Mouse (Mus musculus) stomach, embryonic 15.5 days (tissue): ENCODE results near the gene Olfr1358. TPM values are rescaled to one million over a fixed set of nuclear protein-coding genes. Genes with fewer than 3 reads are reported as not detected.
"Not testable (repeated sequence)": the region's sequence is repeated elsewhere in the genome, so short reads cannot be mapped to it uniquely, and the experiment has no call there.

Experiments used
- ATAC-seq: fragments of 200-750 bp; cut with Nextera tagmentation; 2 replicates; pipeline ENCODE4 v1.8.0; 2017; ENCODE audit warnings: low read depth, moderate number of reproducible peaks, moderate TSS enrichment; ENCODE audit not compliant: insufficient read depth, low FRiP score
- H3K27ac ChIP-seq: fragments of 300-500 bp; sonication (generic); 2 replicates; pipeline ENCODE4 v1.5.1; 2015; ENCODE audit warnings: mild to moderate bottlenecking, inconsistent platforms
- H3K27me3 ChIP-seq: fragments of 300-500 bp; sonication (generic); replicated peaks from 2 replicates; pipeline ENCODE4 v1.6.1; 2015; ENCODE audit warnings: inconsistent platforms
- H3K36me3 ChIP-seq: fragments of 300-500 bp; sonication (generic); 2 replicates; pipeline ENCODE4 v1.6.1; 2015; ENCODE audit warnings: inconsistent platforms
- H3K4me1 ChIP-seq: fragments of 300-500 bp; sonication (generic); 2 replicates; pipeline ENCODE4 v1.6.1; 2015; ENCODE audit warnings: inconsistent platforms
- H3K4me2 ChIP-seq: fragments of 300-500 bp; sonication (generic); 2 replicates; pipeline ENCODE4 v1.6.1; 2015; ENCODE audit warnings: mild to moderate bottlenecking, inconsistent platforms
- H3K4me3 ChIP-seq: fragments of 300-500 bp; sonication (generic); replicated peaks from 2 replicates; pipeline ENCODE4 v1.5.1; 2015; ENCODE audit warnings: inconsistent platforms
- H3K9ac ChIP-seq: fragments of 300-500 bp; sonication (generic); 2 replicates; pipeline ENCODE4 v1.6.1; 2015; ENCODE audit warnings: inconsistent platforms
- H3K9me3 ChIP-seq: fragments of 300-500 bp; sonication (generic); 2 replicates; pipeline ENCODE4 v1.6.1; 2016; ENCODE audit warnings: inconsistent platforms
- WGBS: fragments of 180-500 bp; shearing (Covaris S2); methylation state at CpG from one replicate; pipeline ENCODE4 v1.1.7; 2015; 5-methylcytosine and 5-hydroxymethylcytosine counted together
- polyA plus RNA-seq: library from polyadenylated mRNA; unstranded; fragments of >200 nt; fragmentation: Nextera tagmentation; extraction: Ambion mirVana; gene quantifications from 2 replicates; pipeline ENCODE4 v1.2.1, GENCODE M21; 2015

The Olfr1358 gene
- not detected in 2 replicates for polyA plus RNA-seq

GRCm38 (mm10) chr10:78517128-78517527 lies at the start of gene Olfr1358:
Gene Olfr1358 (plus strand): TSS chr10:78517428.
- no peak for ATAC-seq
- Histone ChIP-seq H3K4me1 (no peaks in the 10 kb centered on the region), H3K4me3 (no peak within 1 kb of the TSS)

GRCm38 (mm10) chr10:78467761-78468310 lies 49.4 kb upstream of the Olfr1358 start:
- ATAC-seq: no peak
- Histone ChIP-seq H3K9me3 (no peaks in the 10 kb centered on the region), H3K27ac (no peak overlapping the region), H3K9ac (no peak overlapping the region), H3K4me2 (no peak overlapping the region), H3K27me3 (no peaks in the 10 kb centered on the region), H3K4me1 (peaks cover 12% of the 10 kb centered on the region; the same call in 1 of the 2 replicates), H3K36me3 (no peaks in the 10 kb centered on the region), H3K4me3 (no peak overlapping the region)
- WGBS: 34% methylated on average over 2 of the region's 2 CpGs

More at GRCm38 (mm10) chr10:78517128-78517527, at the start of gene Olfr1358:
- no peaks in the 10 kb centered on the region for H3K27me3 ChIP-seq
- H3K9ac ChIP-seq: no peak within 1 kb of the TSS
- no peaks in the 10 kb centered on the region for H3K9me3 ChIP-seq
- no peak within 1 kb of the TSS for H3K4me2 ChIP-seq
- H3K27ac ChIP-seq: no peak within 1 kb of the TSS
- H3K36me3 ChIP-seq: no peaks in the 10 kb centered on the region

- Histone ChIP-seq H3K27me3 (no peaks in the 10 kb centered on the region), H3K36me3 (no peaks in the 10 kb centered on the region), H3K4me2 (peak overlapping the region; percentile 21; the same call in 1 of the 2 replicates), H3K9ac (no peak overlapping the region), H3K4me3 (no peak overlapping the region), H3K27ac (peak overlapping the region; percentile 28; the same call in 1 of the 2 replicates), H3K9me3 (no peaks in the 10 kb centered on the region), H3K4me1 (no peaks in the 10 kb centered on the region)
- WGBS: 44% methylated on average over 15 of the region's 15 CpGs
- peak; percentile 35; the same call in 1 of the 2 replicates for ATAC-seq
These were observed 46.5 kb upstream of the Olfr1358 start for GRCm38 (mm10) chr10:78470582-78471313.

- H3K4me1 ChIP-seq: no peaks in the 10 kb centered on the region
- H3K4me3 ChIP-seq: no peak overlapping the region
- no peak for ATAC-seq
- H3K9me3 ChIP-seq: no peaks in the 10 kb centered on the region
- WGBS: 74% methylated on average over 3 of the region's 3 CpGs
- H3K27ac ChIP-seq: no peak overlapping the region
- no peak overlapping the region for H3K9ac ChIP-seq
- no peak overlapping the region for H3K4me2 ChIP-seq
- no peaks in the 10 kb centered on the region for H3K27me3 ChIP-seq
- H3K36me3 ChIP-seq: no peaks in the 10 kb centered on the region
These were observed 45.2 kb upstream of the Olfr1358 start for GRCm38 (mm10) chr10:78472046-78472445.

- Histone ChIP-seq H3K36me3 (no peaks in the 10 kb centered on the region), H3K4me2 (no peak overlapping the region), H3K4me3 (no peak overlapping the region), H3K4me1 (no peaks in the 10 kb centered on the region), H3K9ac (no peak overlapping the region), H3K27ac (no peak overlapping the region), H3K9me3 (no peaks in the 10 kb centered on the region), H3K27me3 (no peaks in the 10 kb centered on the region)
- 63% methylated on average over 5 of the region's 5 CpGs for WGBS
- no peak for ATAC-seq
These were observed 43.8 kb upstream of the Olfr1358 start for GRCm38 (mm10) chr10:78473434-78473833.

- no peaks in the 10 kb centered on the region for H3K27me3 ChIP-seq
- H3K4me2 ChIP-seq: no peak overlapping the region
- WGBS: 64% methylated on average over 8 of the region's 8 CpGs
- no peaks in the 10 kb centered on the region for H3K9me3 ChIP-seq
- no peaks in the 10 kb centered on the region for H3K4me1 ChIP-seq
- H3K4me3 ChIP-seq: no peak overlapping the region
- no peaks in the 10 kb centered on the region for H3K36me3 ChIP-seq
- H3K9ac ChIP-seq: no peak overlapping the region
- no peak overlapping the region for H3K27ac ChIP-seq
- no peak for ATAC-seq
These were observed 42.5 kb upstream of the Olfr1358 start for GRCm38 (mm10) chr10:78474759-78475158.

- 56% methylated on average over 4 of the region's 4 CpGs for WGBS
- Histone ChIP-seq H3K4me1 (0 out of 2 replicates have a peak, but pooled peaks cover 5% of the 10 kb centered on the region), H3K9ac (no peak overlapping the region), H3K36me3 (no peaks in the 10 kb centered on the region), H3K4me2 (no peak overlapping the region), H3K27me3 (no peaks in the 10 kb centered on the region), H3K27ac (no peak overlapping the region), H3K4me3 (no peak overlapping the region), H3K9me3 (no peaks in the 10 kb centered on the region)
- no peak for ATAC-seq
These were observed 40.4 kb upstream of the Olfr1358 start for GRCm38 (mm10) chr10:78476821-78477220.

- peak overlapping the region; percentile 52 for H3K4me3 ChIP-seq
- no peaks in the 10 kb centered on the region for H3K27me3 ChIP-seq
- no peak overlapping the region for H3K27ac ChIP-seq
- H3K4me1 ChIP-seq: 0 out of 2 replicates have a peak, but pooled peaks cover 5% of the 10 kb centered on the region
- 34% methylated on average over 21 of the region's 21 CpGs for WGBS
- no peaks in the 10 kb centered on the region for H3K9me3 ChIP-seq
- ATAC-seq: 0 out of 2 replicates have a peak, but pooled peaks have one; percentile 4
- no peak overlapping the region for H3K9ac ChIP-seq
- H3K4me2 ChIP-seq: peak overlapping the region; percentile 92
- no peaks in the 10 kb centered on the region for H3K36me3 ChIP-seq
These were observed 36.0 kb upstream of the Olfr1358 start for GRCm38 (mm10) chr10:78480954-78481927.

GRCm38 (mm10) chr10:78481928-78482499 lies 35.2 kb upstream of the Olfr1358 start:
- Histone ChIP-seq H3K27ac (no peak overlapping the region), H3K36me3 (no peaks in the 10 kb centered on the region), H3K4me3 (peak overlapping the region; percentile 52), H3K4me2 (peak overlapping the region; percentile 92), H3K27me3 (no peaks in the 10 kb centered on the region), H3K9me3 (no peaks in the 10 kb centered on the region), H3K9ac (peak overlapping the region; percentile 40; the same call in 1 of the 2 replicates), H3K4me1 (0 out of 2 replicates have a peak, but pooled peaks cover 5% of the 10 kb centered on the region)
- 2% methylated on average over 35 of the region's 35 CpGs for WGBS
- ATAC-seq: peak; percentile 94

GRCm38 (mm10) chr10:78485369-78485768 lies 31.9 kb upstream of the Olfr1358 start:
- H3K4me1 ChIP-seq, H3K9me3 ChIP-seq, H3K27ac ChIP-seq, H3K9ac ChIP-seq, ATAC-seq, H3K4me2 ChIP-seq, H3K4me3 ChIP-seq, H3K27me3 ChIP-seq, H3K36me3 ChIP-seq: not testable (repeated sequence)
- 46% methylated on average over 2 of the region's 2 CpGs for WGBS

- no peaks in the 10 kb centered on the region for H3K27me3 ChIP-seq
- no peak overlapping the region for H3K4me3 ChIP-seq
- peak; percentile 57; the same call in 1 of the 2 replicates for ATAC-seq
- no peak overlapping the region for H3K9ac ChIP-seq
- 0 out of 2 replicates have a peak, but pooled peaks cover 3% of the 10 kb centered on the region for H3K4me1 ChIP-seq
- no peaks in the 10 kb centered on the region for H3K9me3 ChIP-seq
- no peak overlapping the region for H3K27ac ChIP-seq
- no peak overlapping the region for H3K4me2 ChIP-seq
- 72% methylated on average over 5 of the region's 5 CpGs for WGBS
- no peaks in the 10 kb centered on the region for H3K36me3 ChIP-seq
These were observed 30.4 kb upstream of the Olfr1358 start for GRCm38 (mm10) chr10:78486871-78487270.
